Mouse (Mus musculus) 3134 (cell line): ENCODE data around the gene Eva1c.
"Not testable (repeated sequence)": the region's sequence is repeated elsewhere in the genome, so short reads cannot be mapped to it uniquely, and the experiment has no call there.

ENCODE experiments used
- DNase-seq: peaks from one replicate; pipeline ENCODE4 v3.0.0-alpha.2; 2011; ENCODE audit warnings: low spot score; ENCODE audit not compliant: insufficient read length; ENCODE audit errors: extremely low read depth

Eva1c gene

GRCm38 (mm10) chr16:90823986-90824385, 2.5 kb upstream of the Eva1c start:
- DNase-seq, result not testable (repeated sequence)

DNA sequence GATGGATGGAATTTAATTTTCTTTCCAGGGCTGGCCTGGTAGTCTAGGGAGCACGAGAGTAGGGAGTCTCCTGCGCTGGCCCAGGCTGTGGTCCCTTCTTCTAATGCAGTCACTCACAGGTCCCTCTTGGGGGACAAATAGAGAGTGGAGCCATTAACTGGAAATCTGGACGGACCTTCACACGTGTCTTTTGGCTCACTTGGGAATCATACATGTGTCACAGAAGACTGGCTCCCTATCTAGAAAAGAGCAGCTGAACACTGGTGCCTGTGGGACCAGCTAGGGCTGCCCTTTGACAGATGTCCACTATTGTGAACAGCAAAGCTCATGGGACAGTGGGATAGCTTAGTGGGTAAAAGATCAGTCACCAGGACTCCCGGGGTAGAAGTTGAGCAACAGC, 478 bp upstream of the Eva1c start:
- no peak for DNase-seq

- no peak for DNase-seq
These were observed 979 bp downstream of the Eva1c start for GRCm38 (mm10) chr16:90827498-90827897.

DNA sequence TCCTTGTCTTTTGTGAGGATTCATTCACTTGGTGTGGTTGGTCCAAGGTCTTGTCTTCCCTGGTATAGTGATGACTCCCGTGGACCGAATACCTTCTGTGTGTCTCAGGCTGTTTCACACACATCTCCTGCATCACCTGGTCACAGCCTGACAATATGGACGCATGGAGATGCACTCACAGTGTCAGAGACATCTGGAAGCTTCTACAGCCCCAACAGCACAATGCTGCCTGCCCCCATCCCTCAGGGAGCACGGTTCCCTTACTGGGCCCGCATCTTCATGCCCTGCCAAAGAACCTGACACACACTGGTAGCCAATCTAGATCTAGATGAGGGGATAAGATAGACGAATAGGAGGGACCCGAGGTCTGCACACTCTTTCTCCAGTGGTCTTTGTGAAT, 2.6 kb downstream of the Eva1c start:
- no peak for DNase-seq

DNA sequence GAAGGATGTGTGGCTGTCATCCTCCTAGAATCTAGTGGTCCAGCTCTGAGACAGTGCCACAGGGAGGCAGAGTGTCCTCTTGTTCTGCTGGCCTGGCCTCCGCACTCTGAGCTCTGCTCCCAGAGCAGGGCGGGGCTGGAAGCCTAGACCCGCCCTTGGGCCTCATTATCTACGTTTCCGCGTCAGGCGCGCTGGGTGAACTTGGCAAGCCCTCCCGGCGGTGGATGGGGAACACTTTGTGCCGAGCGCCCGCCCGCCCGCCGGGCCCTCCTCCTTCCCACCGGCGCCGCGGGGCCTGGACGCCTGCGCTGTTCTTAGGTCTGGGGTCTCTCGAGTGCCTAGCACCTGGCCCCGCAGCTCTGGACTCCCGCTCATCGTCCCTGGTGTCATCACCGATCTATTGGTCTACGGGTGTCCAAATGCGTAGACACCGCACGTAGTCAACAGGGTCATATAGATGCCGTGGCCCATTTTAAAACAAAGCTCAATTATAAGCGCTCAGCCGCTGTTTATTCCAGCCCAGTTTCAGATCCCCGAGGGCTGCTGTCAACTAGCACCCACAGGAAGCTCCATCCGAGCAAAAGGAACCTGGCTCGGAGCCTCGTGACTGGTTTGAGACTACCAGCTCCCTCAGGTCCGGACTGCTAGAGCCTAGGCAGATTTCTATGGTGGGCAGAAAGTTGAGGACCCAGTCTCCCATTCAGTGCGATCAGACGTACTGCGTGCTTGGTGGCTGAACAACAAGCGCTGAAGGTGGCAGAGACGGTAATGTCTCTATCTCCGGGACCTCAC, 3.6 kb downstream of the Eva1c start:
- peak; percentile 87 for DNase-seq

DNA sequence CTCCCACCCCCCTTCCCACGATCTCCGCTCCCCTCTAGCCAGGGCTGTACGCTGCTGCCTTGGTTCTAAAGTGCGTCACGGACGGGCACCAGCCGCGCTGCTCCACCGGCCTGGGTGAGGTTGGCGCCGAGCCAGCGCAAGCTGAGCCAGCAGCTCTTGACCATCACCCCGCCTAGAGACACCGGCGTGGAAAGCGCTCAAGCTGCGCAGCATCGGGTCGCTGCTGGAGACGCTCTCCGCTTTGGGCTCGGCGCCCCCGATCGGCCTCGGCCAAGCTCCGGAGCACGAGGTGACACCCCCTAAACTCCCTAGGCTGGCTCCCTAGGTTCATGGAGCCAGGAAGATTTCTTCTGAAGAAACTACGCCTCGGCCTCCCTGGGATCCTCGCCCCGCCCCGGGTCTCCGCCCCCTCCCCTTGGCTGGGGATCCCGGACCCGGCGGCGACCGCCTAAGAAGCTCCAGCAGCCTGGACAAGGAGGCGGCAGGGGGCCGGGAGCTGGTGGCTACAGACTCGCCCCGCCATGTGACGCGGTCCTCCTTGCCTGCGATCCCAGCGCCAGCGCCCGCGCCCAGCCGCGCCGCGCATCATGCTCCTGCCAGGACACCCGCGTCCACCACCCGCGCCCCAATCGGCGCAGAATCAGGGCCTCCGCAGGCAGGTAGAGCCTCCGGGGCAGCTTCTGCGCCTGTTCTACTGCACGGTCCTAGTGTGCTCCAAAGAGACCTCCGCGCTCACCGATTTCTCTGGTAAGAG, 4.3 kb downstream of the Eva1c start:
- DNase-seq, result peak; percentile 95

GRCm38 (mm10) chr16:90831676-90832075, 5.2 kb downstream of the Eva1c start:
- peak; percentile 39 for DNase-seq

GRCm38 (mm10) chr16:90832495-90832894, 6.0 kb downstream of the Eva1c start:
- no peak for DNase-seq

- no peak for DNase-seq
These were observed 6.7 kb downstream of the Eva1c start for GRCm38 (mm10) chr16:90833041-90833791.

- no peak for DNase-seq
These were observed 10.9 kb downstream of the Eva1c start for GRCm38 (mm10) chr16:90837431-90837830.

DNA sequence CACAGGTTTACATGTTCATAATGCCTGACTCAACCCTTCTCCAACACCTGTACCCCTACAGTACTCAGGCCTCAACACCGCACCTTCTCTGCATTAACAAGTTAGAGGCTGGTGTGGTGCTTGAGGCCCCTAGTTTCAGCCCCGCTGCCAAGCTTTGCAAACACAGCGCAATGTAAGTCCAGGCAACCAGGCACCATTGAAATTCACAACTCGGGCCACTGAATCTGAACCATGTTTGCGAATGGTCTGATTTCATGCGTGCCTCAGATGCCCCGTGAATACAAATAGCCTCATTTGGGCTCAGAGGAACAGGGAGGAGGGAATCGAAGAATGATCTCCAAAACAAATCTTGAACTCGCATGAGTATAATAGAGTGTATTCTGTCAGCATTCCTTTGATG, 15.6 kb downstream of the Eva1c start:
- DNase-seq, result no peak

- peak; percentile 60 for DNase-seq
These were observed 18.5 kb downstream of the Eva1c start for GRCm38 (mm10) chr16:90845038-90845437.

DNA sequence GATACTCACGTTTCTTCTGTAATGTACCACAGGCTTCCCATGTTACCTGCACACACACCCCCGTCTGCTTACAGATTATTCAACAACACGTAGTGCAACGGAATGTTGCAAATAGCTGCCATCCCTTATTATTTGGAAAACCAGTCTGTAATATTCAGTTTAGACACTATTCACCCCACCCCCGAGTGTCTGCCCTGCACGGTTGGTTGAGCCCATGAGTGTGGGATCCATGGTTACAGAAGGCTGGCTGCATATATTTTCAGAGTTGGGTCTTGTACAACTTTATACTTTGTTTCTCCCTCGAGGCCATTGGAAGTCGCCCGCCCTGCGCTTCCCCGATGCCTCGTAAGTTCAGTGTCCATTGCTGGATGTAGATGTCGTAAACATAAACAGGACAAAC, 19.1 kb downstream of the Eva1c start:
- no peak for DNase-seq

- no peak for DNase-seq
These were observed 22.2 kb downstream of the Eva1c start for GRCm38 (mm10) chr16:90848697-90849096.

DNA sequence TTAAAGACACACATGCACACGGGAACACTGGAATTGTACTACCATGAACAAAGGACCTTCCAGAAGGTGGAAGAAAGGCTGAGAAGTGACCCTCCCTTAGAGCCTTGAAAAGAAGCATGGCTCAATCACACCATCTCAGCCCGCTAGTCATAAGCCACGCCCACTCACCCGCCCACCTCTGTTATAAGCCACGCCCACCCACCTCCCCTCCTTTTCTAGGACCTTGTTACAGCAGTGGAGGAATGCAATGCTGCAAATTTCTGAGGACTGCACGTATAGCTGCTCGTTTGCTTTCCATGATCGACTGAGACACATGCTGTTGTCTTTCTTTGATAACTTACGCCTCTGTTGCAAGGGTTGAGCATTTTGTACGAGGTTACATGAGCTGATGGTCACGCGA, 22.7 kb downstream of the Eva1c start:
- DNase-seq, result no peak

GRCm38 (mm10) chr16:90850881-90851280, 24.4 kb downstream of the Eva1c start:
- DNase-seq, result no peak

DNA sequence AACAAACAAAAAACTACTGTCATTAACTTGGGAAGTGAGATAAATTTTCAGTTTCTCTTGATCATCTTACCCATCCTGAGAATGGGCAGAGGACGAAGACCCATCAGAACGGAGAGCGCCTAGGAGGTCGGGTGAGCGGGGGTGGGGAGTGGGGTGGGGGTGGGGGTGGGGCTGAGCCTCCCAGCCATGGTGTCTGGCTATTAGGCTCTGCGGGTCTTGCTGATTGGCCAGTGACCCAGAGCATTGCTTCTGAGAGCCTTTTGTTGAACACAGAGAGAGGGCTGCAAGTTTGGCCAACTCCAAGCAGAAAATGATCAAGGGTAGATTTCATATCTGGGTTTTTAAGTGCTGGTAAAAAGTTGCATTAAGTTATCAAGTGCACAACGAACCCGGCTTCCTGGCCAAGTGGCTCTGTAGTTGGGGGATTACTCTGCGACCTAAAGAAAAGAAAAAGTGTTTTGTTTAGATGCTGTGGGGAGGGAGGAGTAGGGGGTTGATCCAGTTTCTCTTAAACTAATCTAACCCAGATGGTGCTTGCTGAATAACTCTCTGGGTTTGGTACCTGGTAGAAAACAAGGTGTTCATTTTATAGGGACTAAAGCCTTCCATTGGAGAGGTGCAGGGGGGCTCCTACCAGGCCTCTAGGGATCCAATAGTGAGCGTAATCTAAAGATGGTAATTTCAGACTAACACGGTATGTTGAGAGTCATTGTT, 25.3 kb downstream of the Eva1c start:
- no peak for DNase-seq

GRCm38 (mm10) chr16:90856552-90857200, 30.2 kb downstream of the Eva1c start:
- no peak for DNase-seq

- DNase-seq, result no peak
These were observed 31.7 kb downstream of the Eva1c start for GRCm38 (mm10) chr16:90858206-90858605.

GRCm38 (mm10) chr16:90863036-90863435, 36.5 kb downstream of the Eva1c start:
- no peak for DNase-seq
